Mouse (Mus musculus) adrenal gland, postnatal 4 days (tissue): Measurements from ENCODE around the gene Oaz2. TPM values are rescaled to one million over a fixed set of nuclear protein-coding genes. Genes with fewer than 3 reads are reported as not detected.

ENCODE experiments used
- DNase-seq, 2 experiments: peaks; one replicate each; pipeline ENCODE4 v3.0.0; 2021 to 2022; ENCODE audit warnings: low spot score in 2 of 2, mixed read lengths in 2 of 2
- long read RNA-seq, 2 experiments: library from polyadenylated mRNA; stranded (forward); transcript quantifications; one replicate each; pipeline ENCODE4 v2.0.0; 2021
- total RNA-seq, 2 experiments: library from RNA; stranded (reverse); gene quantifications; 2 replicates each; pipeline ENCODE4 v1.2.3; 2021

The Oaz2 gene
- total RNA-seq: 100 to 1,000 TPM; 173 to 180 TPM
- long read RNA-seq, experiment 1, partial matches to known transcripts: 4 of 271 reads
- long read RNA-seq, experiment 1, other reads (novel, unspliced or antisense): 267 of 271 reads
- long read RNA-seq, experiment 2, partial matches to known transcripts: 8 of 495 reads
- long read RNA-seq, experiment 2, other reads (novel, unspliced or antisense): 486 of 495 reads

DNA sequence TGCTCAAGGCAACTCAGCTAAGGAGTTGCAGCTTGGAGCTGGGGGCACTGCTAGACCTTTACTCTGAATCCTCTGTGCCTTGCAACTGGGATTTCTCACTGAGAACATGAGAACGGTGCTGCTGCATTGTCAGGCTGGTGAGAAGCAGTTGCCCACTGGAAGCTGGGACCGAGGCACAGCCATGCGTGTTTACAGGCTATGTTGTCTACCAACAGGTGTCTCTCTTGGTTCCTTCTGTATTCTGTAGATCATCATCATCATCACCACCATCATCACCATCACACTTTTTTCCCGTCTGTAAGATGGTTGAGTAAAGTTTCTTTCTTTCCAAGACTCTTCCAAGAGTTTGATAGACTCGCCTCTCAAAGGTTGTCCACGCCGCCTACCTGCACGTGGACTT is at the start of gene Oaz2:
Oaz2 (plus strand) TSS at position 301 of the 400 bp plus-strand sequence.
- DNase-seq: no peak

DNA sequence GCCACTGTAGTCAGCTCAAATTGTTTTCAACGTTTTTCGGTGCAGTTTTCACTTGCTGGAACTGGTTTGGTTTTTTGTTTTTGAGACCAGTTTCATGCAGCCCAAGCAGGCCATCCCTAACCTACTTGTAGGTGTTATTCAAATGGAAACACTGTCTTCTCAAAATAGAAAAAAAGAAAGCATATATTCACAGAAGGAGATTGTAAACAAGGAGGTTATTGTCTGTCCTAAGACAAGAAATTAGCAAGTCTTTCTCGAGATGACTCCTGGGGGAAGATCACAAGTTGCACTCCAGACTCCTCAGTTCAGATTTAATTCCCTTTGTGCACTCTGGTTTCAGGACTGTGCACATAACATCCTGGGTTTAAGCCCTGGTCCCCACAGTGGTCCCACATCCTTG is 48.5 kb upstream of the Oaz2 start:
- DNase-seq: no peak

DNA sequence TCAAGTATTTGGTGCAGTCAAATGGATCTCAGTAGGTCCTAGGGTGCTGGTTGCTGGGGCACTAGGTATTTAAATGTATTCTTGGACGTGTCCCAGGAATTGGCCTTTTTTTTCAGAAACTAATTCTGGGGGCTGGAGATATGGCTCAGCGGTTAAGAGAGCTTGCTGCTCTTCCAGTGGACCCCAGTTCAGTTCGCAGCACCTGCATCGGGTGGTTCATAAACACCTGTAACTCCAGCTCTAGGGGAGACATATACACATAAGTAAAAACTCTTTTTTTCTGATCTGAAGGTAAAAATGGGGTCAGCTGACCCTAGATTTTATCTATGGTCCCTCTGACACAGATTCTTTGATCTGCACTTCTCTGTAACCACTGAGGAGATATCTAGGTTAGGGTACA is 46.6 kb upstream of the Oaz2 start:
- no peak for DNase-seq

DNA sequence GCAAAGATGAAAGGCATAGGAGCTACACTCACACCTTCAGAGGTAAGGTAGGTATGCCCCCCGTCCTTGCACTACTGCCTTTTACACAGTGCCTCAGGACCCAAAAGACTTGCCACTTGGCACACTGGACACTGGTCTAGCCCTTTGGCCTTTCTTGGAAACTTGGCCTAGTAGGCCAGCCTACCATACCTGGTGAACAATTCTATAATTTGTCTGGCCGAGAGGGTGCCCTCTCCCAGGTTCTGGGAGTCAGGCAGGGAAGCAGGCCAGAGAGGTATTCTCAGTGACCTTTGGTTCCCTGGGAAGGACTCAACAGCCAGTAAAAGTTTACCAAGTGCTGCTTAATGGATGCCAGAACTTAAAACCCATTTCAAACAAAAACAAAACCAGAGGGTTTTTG is 46.1 kb upstream of the Oaz2 start:
- no peak for DNase-seq

DNA sequence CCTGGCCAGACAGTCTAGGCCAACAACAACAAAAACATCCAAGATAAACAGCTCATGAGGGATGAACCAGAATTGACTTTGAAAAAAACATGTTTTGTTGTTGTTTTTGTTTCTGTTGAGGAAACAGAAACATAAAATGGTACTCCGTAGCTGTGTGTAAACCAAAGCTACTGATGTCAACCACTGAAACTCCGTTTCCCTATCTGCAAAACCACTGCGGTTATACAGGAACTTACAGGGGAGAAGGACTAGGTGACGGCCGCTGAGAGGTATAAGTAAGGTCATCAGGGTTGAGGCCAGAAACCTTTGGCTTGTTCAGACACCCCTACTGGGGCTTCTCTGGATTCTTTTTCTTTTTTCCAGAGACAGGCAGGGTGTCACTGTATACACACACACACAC is 45.0 kb upstream of the Oaz2 start:
- no peak for DNase-seq

DNA sequence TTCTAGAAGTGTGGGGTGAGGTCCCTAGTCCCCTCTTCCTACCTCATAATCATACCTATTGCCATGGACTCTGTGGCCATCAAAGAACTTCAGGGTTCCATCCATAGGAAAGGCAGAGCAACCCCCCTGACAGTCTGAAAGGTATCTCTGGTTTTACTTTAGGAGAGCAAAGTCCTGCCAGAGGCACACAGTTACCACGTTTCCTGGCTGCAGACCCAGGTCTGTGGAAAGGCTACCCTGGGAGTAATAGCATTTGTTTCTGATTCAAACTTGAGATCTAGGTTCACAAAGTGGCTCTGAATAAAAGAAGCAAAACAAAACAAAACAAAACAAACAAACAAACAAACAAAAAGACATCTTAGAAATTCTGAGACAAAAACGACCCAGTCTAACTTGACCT is 43.5 kb upstream of the Oaz2 start:
- no peak for DNase-seq

DNA sequence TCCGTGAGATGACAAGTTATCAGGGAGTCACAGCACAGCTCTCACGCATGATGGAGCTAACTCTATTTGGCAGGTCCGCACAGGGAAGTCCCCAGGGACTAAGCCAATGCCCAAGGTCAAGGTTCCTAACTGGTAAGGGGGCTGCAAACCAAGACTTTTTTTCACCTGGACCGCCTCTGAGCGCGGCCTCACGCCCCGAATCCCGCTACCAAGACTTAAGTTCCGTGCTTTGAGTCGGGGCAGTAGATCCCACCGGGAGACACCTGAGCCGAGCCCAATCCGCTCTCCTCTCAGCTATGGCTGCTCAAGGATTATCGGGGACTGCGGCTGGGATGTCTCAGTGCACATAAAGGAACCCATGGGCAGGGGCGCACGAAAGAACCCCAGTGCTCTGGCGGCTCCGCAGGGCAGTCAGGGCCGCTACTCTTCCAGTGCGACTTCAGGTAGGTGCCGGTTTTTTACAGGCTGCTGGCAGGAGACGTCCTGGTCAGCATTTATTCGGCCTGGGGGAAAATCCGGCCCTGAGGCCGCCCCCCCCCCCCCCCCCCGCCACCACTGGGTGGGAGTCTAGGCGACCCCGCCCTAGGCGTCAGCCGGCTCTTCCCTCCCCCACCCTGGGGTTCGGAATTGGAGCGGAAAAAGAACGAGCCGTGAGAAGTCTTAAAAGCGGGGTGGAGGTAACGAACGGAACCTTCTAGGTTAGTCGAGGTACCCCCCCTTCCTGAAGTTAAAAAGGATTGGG is 38.6 kb upstream of the Oaz2 start, which contains the start of gene Rbpms2:
Rbpms2 (plus strand) TSS at position 624 of the 742 bp plus-strand sequence.
- no peak for DNase-seq

DNA sequence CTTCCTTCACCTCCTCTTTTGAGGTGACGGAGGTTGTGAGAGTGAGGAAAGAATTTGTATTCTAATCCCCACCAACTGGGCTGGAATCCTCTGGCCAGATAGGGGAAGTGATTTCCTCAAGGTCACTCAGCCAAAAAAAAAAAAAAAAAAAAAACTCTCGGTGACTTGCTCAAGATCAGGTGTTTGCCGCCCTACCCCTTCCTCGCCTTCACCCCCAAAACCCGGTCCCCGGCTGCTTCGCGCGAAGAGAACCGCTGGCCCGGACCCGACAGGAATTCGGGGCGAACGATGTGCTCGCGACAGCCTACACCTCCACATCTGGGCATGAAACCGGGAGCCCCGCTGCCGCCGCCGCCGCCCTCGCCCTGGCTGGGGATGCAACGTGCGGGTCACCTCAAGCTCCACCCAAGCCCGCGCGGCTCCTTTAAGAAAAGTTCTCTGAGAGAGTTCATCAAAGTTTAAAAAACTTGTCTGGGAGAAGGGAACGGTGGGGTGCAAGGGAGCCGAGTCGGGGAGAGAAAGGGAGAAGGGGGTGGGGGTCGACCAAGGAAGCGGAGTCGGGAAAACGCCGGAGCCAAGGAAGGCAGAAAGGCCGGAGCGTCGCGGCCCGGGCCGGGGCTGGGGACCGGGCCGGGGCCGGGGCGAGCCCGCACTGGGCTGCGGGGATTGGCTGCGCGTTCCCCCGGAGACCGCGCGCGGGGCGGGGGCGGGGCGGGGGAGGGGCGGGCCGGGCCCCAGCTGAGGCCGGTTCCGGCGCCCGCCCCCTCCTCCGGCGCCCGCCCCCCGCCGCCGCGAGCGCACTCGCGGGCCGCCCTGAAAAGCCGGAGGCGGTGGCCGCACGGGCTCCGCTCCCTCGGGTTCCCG is 37.8 kb upstream of the Oaz2 start:
- DNase-seq: peak; percentile 37 to 48

DNA sequence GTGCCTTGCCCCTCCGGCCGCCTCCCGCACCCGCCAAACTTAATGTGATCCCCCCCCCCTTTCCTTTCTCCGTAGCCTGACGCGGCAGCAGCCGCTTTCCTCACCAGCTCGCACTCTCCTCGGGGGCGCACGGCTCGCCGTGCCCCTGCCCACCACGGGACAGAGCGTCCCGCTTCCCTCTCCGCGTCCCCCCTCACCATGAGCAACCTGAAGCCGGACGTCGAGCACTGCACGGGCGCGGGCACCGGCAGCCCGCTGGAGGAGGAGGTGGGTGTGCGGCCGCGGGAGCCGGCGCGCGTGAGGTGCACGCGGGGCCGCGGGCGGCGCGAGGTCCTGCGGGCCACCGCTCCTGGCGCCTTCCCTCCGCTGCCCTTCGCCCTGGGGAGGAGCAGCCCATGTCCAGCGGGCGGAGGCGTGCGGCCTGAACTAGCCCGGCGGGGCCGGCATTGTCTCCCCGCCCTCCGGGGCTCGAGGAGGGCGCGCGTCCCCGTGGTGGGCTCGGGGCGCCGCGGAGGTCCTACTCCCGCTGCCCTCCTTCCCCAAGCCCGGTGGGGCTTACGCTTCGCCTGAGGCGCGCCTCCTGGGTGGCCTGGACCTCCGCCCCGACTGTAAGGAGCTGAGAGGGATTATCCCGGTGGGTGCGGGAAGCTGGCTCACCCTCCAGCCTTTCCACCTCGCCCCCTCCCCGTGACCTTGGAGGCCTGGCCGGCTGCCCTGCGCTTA is 37.0 kb upstream of the Oaz2 start:
- DNase-seq: no peak

DNA sequence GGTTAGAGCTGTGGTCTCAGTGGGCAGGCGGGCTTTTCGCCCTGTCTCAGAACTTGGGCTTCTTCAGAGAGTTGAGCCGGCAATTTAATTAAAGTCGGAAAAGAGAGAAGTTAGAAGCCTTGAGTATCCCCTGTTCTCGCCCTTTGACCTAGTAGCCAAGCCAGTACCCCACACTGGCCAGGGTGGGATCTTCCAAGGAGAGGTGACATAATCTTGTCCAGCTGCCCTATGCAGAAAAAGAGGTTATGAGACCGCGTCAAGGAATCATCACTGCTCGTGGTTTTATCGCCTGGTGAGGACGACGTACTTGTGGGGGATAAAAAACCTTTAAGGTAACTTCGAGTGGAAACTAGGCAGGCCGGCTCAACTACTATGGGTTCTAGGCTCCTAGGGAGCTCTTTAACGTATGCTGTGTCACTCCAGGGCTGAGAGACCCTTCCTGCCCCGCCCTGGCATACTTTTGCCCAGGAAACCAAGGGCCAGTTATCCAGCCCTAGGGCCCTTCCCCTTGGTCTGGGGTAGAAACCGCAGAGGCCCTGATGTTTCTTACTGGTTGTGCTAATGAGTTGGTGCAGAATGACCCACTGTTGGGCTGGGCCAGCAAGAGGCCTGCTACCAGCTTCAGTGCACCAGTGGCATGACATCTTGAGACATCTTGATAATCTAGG is 36.3 kb upstream of the Oaz2 start:
- no peak for DNase-seq

DNA sequence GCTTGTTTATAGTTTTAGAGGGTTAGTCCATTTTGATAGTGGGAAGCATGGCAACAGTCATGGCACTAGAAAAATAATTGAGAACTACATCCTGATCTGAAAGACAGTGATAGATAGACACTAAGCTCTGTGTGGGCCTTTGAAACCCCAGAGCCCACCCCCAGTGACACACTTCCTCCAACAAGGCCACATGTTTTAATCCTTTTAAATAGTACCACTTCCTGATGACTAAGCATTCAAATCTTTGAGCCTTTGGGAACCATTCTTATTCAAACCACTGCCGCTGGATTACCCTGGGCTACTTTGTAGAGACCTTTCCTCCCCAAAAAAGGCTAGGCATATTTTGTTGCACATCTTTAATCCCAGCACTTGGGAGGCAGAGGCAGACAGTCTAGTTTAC is 32.0 kb upstream of the Oaz2 start:
- DNase-seq: no peak

DNA sequence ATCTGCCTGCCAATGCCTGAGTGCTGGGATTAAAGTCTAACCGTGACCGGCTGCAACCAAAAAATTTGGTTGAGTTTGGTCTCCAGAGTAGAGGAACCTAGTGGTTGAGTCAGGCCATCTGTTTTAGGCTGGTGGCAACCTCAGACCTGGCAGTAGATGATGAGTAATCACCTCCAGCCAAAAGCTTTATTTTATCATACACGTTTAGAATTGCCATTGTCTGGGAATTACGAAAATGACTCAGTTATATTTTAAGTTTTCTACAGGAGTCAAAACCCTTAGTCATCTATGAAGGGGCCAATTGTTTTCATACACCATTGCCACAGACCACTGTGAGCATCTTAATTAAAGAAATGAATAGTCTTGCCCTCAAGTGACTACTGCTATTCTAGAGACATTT is 30.9 kb upstream of the Oaz2 start:
- no peak for DNase-seq

DNA sequence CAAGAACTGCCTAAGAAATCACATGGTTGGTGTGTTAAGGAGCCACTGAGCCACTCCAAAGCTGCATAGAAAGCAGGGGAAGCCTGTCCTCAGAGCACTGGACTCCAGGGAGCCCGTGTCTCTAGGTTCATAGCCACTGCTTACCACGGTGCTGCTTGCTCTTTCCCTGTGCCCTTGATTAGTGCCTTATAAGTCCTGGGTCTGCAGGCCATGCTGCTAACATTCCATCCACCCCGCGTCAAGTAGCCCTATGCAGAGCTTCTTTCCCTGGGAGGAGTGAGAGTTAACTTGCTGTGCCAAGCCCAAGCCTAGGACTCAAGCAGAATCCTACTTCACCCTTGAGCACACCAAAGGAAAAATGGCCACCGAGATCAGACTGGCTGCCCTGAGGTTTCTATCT is 28.7 kb upstream of the Oaz2 start:
- DNase-seq: no peak

DNA sequence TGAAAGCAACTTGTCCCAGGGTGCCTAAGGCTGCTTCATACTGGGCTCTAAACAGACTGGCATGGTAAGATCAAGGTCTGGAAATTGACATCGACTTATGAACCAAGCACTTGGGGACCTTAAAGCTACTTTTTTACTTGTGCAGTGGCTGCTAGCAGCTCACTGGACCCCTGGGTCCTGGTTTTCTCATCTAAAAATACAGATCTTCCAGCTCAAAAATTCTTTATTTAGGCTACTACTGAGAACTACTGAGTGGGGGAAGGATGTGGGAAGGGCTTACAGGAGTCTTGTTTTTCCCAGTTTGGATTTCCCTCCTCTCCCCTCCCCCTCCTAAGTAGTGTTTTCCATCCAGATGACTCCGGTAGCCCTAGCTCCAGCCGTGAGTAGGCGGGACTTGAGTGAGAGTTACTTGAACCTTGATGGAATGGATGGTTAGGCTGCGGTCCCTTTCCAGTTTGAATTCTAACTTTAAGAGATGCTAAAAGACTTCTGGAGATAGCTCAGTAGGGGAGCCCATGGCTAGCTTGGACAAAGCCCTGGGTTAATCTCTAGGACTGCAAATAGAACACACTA is 26.9 kb upstream of the Oaz2 start:
- no peak for DNase-seq

DNA sequence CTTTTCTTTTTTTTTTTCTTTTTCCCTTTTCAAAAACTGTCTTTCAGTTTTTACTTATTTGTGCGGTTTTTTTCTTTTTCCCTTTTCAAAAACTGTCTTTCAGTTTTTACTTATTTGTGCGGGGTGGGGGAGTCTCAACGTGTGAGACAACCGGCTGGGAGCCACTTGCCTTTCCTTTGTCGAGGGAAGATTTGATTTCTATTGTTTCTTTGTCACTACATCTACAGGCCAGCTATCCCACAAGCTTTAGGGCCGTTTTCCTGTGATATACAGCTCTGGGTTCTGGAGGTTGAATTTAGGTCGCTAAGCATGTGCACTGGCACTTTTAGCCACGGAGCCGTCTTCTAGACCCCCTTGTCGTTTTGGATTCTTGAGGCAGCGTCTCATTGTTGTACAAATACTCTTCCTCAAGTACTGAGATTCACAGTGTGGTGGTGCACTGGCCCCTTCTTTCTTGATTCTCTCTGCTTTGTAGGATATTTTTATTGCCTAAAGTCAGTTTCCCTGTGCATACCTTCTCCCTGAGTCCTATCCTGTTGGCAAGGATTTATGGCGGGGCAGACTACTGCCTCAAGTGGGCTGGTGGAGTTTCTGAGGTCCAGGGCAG is 26.3 kb upstream of the Oaz2 start:
- no peak for DNase-seq

DNA sequence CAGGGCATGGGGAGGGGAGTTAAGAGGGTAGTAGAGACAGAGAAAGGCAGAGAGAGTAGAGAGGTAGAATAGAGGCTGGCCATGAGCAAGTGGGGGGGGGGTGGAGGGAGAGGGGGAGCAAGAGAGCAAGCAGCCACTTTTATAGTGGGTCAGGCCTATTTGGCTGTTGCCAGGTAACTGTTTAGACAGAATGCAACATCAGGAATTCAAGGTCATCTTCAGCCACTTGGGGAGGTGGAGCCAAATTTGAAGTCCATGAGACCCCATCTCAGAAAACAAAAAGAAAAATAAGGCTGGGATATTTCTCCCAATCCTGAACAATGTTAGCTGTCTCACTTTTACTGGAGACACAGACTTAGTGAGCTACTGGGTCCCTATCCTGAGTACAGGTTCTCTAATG is 25.3 kb upstream of the Oaz2 start:
- no peak for DNase-seq

DNA sequence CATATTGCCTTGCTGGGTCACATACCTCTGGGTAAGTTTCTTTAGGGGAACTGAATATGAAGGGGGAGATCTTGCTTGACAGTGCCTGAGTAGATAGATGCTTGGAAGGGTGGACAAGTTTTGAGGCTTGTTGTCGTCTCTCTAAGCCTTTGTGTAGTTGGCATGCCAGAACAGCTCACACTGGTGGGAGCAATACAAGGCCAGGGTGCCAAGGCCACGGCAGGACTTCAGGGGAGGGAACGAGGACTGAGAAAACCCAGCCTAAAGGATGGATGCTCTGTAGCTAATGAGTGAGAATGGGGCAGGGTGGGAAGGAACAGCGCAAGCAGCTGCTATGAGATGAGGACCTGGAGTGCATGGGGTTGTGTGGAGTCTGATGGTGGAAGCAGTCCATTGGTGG is 22.8 kb upstream of the Oaz2 start:
- DNase-seq: no peak

DNA sequence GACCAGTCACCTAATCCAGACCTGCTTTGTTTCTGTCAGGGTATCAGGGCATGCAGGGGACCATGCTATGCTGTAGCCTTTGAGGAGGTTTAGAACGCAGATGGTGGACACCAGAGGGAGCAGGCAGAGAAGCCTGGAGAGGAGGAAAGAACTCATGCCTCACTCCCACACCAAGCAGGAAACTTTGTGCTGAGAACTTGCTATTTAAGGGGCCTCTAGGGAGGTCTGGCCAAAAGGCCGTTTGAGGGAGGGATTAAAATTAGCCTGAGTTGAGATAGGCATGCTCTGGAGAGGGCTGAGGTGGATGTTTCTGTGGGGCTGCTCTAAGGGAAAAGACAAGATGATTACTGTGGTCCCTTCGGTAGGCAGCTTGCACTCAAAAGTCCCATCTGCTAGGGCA is 21.8 kb upstream of the Oaz2 start:
- no peak for DNase-seq

DNA sequence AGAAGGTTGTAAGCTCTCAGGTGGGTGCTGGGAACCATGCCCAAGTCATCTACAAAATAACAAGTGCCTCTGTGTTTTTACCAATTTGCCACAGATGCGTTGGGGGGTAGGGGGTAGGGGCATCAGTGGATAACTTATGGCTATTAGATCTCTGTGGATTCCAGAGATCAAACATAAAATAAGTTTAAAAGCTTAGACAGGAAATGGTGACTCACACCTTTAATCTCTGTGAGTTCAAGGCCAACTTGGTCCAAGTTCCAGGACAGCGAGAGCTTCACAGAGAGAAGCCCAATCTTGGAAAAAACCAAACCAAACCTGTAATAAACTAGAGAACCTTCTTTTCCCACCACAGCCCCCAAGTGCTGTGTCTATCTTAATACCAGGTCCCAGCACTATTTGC is 21.0 kb upstream of the Oaz2 start:
- DNase-seq: no peak

DNA sequence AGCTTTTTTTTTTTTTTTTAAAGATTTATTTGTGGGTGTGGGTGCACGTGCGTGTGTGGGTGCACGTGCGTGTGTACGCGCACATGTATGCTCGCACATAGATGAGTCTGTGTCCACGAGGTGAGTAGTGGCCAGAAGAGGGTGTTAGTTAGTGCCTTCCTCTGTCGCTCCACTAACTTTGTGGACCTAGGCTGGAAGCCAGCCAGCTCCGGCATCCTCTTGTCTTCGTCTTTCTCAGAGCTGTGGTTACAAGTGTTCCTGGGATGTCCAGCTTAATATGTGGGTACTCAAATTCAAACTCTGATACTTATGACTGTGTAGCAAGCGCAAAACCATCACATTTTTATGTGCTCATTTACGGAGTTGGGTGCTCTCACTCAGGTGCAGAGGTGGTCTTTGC is 19.1 kb upstream of the Oaz2 start:
- DNase-seq: no peak
